Mouse (Mus musculus) bone marrow, adult 2 months (tissue): Measurements from ENCODE around the gene Smagp.

ENCODE experiments used
- CTCF ChIP-seq: fragments of 200-500 bp; IDR thresholded peaks from 2 replicates; pipeline ENCODE4 v1.5.1; 2011; ENCODE audit warnings: low read length, control low read depth; ENCODE audit not compliant: control insufficient read depth, insufficient read depth
- POLR2A ChIP-seq: fragments of 200-500 bp; IDR thresholded peaks from 2 replicates; pipeline ENCODE4 v1.6.1; 2011; ENCODE audit warnings: low read depth, mild to moderate bottlenecking, control low read depth, low read length, borderline replicate concordance; ENCODE audit not compliant: control insufficient read depth

- TF ChIP-seq CTCF: no peak
- TF ChIP-seq POLR2A: no peak
Measured at GRCm38 (mm10) chr15:100635851-100636645, 692 bp downstream of the Smagp start.
